Mouse (Mus musculus) naive thymus-derived CD4-positive, alpha-beta T cell, adult 2 months (primary cell): ENCODE measurements around the gene Mgmt.

ENCODE experiments used
- DNase-seq: peaks from one replicate; pipeline ENCODE4 v3.0.0-alpha.2; 2011; ENCODE audit warnings: low read depth

The Mgmt gene

DNA sequence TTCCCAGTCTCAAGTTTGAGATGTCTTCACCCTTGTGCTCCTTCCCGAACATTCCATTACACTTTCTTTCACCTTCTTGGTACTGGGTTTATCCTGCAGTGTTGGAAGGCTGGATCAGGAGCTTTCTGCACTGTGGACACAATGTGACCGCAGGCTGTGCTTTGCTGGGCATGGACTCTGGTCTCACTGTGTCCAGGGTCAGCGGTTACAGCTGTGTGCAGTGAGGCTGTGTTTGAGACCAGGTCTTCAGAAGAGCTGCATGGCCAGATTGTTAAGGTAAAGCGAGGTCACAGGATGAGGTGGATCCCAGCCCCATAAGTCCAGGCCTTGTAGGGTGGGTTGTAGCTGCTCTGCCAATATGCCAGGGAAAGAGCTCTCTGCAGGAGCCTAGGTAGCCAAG, 18.5 kb downstream of the Mgmt start:
- DNase-seq: no peak

DNA sequence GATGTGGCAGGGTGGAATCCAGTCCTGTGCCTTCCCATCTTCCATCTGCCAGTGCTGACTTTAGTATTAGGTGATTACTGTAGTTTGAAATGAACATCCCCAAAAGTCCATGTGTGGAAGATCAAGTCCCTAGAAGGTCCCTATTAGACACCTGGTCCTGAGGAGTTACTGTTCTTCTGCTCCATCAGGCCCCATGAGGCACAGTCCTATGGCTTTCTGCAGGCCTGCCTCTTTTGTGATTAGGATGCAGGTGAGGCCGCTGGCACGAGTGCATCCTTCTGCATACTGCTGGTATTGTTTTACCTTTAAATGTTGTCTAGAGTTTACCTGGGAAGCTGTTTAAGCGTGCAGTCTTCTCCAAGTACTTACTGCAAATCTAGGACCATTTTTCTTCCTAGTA, 21.6 kb downstream of the Mgmt start:
- no peak for DNase-seq

DNA sequence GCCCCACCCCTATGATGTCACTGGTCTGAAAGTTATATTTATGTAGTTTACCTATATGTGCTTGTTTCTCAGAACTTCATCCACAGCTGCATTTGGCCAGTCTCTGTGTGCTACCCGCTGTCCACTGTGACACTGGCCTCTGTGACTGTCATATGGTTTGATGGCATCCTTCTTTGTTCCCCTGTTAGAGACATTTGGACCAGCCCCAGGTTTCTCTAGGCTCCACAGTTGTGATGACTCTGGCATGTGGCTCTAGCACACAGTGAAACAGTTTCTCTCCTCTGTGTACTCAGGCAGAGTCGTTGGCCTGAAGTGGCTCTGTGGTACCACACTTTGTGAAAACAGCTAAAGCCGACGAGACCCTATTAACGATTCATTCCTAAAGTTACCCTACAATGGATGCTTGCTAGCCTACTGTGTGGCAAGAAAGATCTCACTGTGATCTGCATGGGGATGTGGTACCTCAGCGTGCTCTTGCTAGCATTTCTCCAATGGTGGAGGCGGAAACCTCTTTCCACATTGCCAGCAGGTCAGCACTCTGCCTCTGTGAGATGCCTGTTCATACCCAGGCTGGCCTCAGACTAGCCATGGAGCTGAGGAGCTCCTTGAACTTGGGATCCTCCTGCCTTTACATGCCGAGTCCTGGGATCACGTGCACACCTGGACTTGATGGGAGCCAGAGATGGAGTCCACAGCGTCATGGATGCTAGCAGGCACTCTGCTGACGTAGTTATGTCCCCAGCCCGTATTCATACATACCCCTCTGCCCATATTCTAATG, 26.8 kb downstream of the Mgmt start:
- no peak for DNase-seq

- no peak for DNase-seq
Observed at GRCm38 (mm10) chr7:136922230-136922629, 27.8 kb downstream of the Mgmt start.

GRCm38 (mm10) chr7:136924610-136925260, 30.3 kb downstream of the Mgmt start:
- no peak for DNase-seq

- no peak for DNase-seq
Observed at GRCm38 (mm10) chr7:136926178-136926577, 31.8 kb downstream of the Mgmt start.

- DNase-seq: no peak
Observed at GRCm38 (mm10) chr7:136930451-136930850, 36.0 kb downstream of the Mgmt start.

DNA sequence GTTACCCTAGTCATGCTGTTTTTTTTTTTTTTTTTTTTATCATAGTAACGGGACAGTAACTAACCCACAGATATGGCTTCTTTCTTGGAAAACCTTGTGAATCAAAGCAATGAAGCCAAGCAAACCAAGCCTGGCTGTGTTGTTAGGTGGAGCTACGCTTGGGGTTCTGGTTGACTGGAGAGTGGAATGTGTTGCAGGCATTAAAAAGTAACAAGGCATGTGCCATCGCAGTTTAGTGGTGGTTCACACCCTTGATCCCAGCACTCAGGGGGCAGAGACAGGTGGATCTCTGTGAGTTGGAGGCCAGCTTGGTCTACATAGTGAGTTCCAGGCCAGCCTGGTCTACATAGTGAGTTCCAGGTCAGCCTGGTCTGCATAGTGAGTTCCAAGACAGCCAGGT, 39.0 kb downstream of the Mgmt start:
- no peak for DNase-seq

DNA sequence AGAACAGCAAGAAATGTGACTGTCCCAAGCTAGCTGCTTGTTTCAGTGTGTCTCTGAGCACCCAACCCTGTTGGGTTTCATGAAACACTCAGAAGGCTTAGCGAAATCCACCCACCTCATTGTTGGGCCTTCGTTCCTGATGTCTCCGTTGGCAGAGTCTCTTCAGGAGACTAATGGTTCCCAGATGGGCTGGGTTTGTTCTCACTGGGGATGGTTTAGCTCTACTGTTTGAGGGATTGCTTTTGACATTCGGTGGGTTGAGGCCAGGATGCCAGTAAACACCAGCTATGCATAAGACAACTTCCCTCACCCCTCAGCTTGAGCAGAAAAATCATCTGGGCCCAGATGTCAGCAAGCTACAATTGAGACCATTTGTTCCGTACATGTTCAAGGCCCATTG, 39.9 kb downstream of the Mgmt start:
- DNase-seq: no peak

DNA sequence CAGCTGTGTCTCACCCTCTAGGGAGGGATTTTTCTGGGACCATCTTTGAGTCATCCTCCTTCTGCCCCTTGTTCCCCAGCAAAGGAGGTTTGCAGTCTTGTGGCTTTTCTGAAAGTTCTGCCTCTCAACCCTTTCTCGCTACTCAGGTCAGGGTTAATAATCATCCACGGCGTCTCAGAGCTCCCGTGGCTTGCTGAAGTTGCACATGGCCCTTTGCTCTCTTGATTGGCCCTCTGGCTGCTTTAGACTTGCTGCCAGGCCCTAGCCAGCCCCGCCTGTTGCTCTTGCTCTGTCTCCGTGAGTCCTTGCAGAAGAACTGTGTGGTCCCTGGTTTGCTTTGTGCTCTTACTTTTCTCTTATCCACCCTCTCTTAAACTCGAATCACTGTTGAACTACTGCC, 40.4 kb downstream of the Mgmt start:
- no peak for DNase-seq

DNA sequence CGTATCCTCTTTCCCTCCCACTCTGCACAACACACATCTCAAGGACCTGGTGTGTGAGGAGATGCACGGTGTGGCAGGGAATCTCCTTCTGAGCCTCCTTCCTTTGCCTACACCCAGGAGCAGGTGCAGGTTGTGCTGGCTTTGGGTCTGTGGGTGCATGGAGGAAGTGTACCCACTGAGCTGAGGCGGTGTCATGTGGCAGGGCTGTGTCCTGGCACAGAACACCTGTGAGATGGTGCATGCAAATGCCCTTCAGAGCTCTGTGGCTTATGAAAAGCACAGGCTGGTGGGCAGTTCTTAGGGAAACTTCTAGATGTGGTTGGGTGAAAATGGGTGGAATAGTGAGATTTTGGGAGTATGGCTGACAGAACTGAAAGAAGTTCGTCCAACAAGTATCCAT, 44.0 kb downstream of the Mgmt start:
- no peak for DNase-seq

GRCm38 (mm10) chr7:136942414-136942813, 48.0 kb downstream of the Mgmt start:
- no peak for DNase-seq

GRCm38 (mm10) chr7:136943886-136944285, 49.5 kb downstream of the Mgmt start:
- no peak for DNase-seq

GRCm38 (mm10) chr7:136945697-136946096, 51.3 kb downstream of the Mgmt start:
- DNase-seq: no peak

GRCm38 (mm10) chr7:136946131-136946530, 51.7 kb downstream of the Mgmt start:
- DNase-seq: no peak

DNA sequence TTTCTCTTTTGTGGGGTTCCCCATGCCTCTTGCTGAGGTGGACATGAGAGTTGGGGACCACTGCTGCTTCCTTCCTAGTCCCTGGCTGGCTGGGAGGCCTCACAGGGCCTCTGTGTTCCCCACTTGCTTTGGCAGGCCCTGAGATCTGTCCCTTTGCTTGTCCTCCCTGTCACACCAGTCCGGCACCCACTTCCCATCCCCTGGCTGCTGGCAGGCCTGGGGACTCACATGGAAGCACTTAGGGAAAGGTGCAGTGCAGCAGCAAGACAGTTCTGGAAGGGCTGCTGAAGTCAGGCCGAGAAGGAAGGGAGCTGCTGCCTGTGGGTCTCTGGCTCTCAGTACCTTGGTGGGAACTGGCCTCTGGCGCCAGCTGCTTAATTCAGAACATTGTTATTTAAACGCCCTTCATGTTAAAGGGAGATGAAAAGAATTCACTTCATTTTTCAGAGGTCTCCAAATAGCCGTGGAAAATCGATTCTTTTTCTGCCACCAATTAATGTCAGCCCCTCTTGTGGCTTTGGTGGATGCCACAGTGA, 53.9 kb downstream of the Mgmt start:
- DNase-seq: no peak

GRCm38 (mm10) chr7:136952608-136953007, 58.2 kb downstream of the Mgmt start:
- no peak for DNase-seq

DNA sequence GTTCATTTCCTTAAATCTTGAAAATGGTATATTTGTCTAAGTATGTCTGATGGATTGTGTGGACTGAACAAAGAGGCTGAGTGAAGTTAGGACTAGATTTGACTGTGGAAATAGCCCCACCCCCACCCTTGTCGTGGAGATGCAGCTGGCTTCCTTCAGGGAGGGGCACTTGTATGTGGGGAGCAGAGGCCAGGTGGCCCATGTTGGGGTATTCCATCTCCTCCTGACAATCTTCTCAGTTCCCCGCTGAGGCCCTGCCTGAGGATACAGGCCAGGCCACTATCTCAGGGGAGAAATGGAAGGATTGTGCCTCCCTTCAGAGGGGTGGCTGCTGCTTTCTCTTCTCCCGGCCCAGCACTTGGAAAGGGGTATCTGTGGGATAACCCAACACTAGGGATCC, 58.8 kb downstream of the Mgmt start:
- no peak for DNase-seq

- DNase-seq: no peak
Observed at GRCm38 (mm10) chr7:136972361-136972760, 77.9 kb downstream of the Mgmt start.

- DNase-seq: no peak
Observed at GRCm38 (mm10) chr7:136975001-136975400, 80.6 kb downstream of the Mgmt start.

GRCm38 (mm10) chr7:136997456-136997855, 103.0 kb downstream of the Mgmt start:
- no peak for DNase-seq

DNA sequence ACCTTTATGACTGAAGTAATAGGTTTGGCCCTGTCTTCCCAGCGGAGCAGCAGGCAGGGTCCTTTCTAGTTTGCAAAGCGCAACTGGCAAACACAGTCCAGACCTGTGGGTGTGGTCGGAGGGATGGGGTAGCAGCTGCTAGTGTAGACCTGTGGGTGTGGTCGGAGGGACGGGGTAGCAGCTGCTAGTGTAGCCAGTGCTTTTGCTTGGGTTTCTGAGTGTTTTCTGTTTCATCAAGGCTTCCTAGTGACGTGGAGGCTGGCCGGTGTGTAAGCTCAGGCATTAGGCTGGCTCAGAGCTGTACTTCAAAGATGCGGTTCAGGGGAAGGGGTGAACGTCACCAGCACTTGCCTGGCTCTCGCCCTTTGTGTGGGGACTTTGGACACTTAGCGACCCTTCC, 106.3 kb downstream of the Mgmt start:
- no peak for DNase-seq

DNA sequence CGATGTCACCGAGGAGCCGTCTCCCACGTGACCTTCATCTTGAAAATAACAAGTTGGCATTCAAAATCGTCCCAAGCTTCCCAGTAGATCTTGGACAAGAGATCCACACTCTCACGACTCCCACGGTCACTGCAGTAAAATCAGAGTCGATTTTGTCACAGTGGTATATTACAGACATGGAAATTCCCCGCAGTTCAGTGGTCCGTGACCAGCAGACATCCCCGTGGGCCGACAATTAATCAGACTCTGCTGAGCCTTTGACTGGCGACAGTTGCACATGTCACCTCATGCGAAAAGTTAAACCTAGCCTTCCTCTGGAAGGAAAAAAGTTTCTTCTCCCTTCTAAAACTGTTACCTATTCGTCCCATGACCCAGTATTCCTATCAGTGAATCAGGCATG, 106.8 kb downstream of the Mgmt start:
- no peak for DNase-seq

DNA sequence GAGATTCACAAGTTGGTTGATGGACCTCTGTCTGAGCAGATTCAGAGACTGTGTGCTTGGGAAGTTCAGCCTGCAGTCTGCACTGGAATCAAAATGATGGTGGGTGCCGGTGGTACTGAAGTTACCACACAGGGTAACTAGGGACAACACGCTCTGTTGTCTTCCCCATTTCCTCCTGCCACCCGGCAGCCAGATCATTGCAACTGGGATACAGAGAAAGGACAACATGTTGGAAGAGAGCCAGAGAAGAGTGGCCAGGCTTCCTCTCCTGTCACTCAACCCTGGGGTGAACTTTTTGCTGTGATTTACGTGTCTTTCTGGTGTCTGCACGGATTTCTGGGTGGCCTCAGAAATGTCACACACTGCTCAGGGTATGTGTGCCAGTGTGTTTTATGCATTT, 107.4 kb downstream of the Mgmt start:
- DNase-seq: no peak
